Mouse (Mus musculus): Measurements from ENCODE around the gene Skint10. TPM values are rescaled to one million over a fixed set of nuclear protein-coding genes. Genes with fewer than 3 reads are reported as not detected.

Gene Skint10
- not detected for total RNA-seq (2021)
- long read RNA-seq, experiment 1, result 0 reads
- long read RNA-seq, experiment 2, result 0 reads

DNA sequence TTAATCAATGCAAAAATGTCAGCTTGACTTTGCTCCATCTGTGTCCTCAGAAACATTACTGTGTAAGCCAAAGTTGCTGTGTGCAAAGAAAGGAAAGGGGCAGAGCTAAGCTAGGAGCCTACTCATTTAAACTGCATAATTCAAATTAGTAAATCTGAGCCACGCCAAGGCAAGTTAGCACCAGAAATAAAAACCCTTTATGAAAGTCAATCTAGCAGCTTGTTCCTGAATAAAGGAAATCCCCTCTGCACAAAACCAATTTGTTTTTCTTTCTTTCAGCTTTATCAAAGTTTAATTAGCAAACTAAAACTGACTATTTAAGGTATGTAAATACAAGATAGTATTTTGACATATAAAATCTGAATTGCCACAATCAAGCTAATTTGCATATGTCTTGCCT lies at the start of gene Skint10:
Skint10 (minus strand) TSS at position 101 of the 400 bp plus-strand sequence.
- no peak for DNase-seq (ENCODE audit: low spot score in 2 of 2)

DNA sequence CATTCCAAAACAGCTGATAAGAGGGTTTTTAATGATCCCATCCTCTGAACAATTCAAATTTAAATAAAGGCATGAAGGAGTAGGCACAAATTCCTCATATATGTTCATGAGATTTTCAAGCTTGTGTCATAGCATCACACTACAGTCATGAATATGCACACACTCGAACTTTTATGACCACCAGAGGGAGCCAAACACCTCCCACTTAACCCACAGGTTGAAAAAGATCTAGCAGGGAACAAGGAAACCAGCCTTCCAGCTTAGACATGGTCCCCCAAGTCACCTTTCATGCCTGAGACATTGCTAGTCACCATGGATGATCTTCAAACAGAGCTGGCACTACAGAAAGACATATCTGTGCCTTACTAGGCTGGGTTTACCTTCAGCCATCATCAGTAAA lies 16.0 kb upstream of the Skint10 start:
- no peak for DNase-seq (ENCODE audit: low spot score in 2 of 2)

Other genes with a start within 250 kb of the Skint10 start
- gene Skint2, start 217.7 kb downstream of the Skint10 start, total RNA-seq (2021), result not detected